Mouse (Mus musculus) stomach, postnatal 0 days (tissue): ENCODE measurements around the gene Opalin. TPM values are rescaled to one million over a fixed set of nuclear protein-coding genes. Genes with fewer than 3 reads are reported as not detected.
A peak's percentile ranks its signal among the peaks of the same experiment; 100 is the strongest.

Experiments
- ATAC-seq: fragments of 200-750 bp; cut with Nextera tagmentation; 2 replicates; pipeline ENCODE4 v1.8.0; 2017; ENCODE audit not compliant: low FRiP score, low TSS enrichment
- DNase-seq: peaks from one replicate; pipeline ENCODE4 v3.0.0-alpha.2; 2016; ENCODE audit warnings: low spot score
- H3K27ac ChIP-seq: fragments of 300-500 bp; sonication (generic); replicated peaks from 2 replicates; pipeline ENCODE4 v1.5.1; 2014; ENCODE audit warnings: mild to moderate bottlenecking, control low read depth
- H3K27me3 ChIP-seq: fragments of 300-500 bp; sonication (generic); 2 replicates; pipeline ENCODE4 v1.6.1; 2014; ENCODE audit warnings: low read length; ENCODE audit not compliant: control insufficient read depth, insufficient read depth
- H3K36me3 ChIP-seq: fragments of 300-500 bp; sonication (generic); 2 replicates; pipeline ENCODE4 v1.6.1; 2014; ENCODE audit warnings: low read length, mixed read lengths; ENCODE audit not compliant: control insufficient read depth, insufficient read depth
- H3K4me1 ChIP-seq: fragments of 300-500 bp; sonication (generic); replicated peaks from 2 replicates; pipeline ENCODE4 v1.6.1; 2014; ENCODE audit warnings: antibody characterized with exemption; ENCODE audit not compliant: control insufficient read depth, insufficient read depth
- H3K4me2 ChIP-seq: fragments of 300-500 bp; sonication (generic); replicated peaks from 2 replicates; pipeline ENCODE4 v1.6.1; 2014; ENCODE audit warnings: low read depth, mild to moderate bottlenecking, control low read depth, moderate library complexity
- H3K4me3 ChIP-seq: fragments of 300-500 bp; sonication (generic); 2 replicates; pipeline ENCODE4 v1.5.1; 2014; ENCODE audit warnings: low read depth, low read length, control low read depth
- H3K9ac ChIP-seq: fragments of 300-500 bp; sonication (generic); 2 replicates; pipeline ENCODE4 v1.6.1; 2014; ENCODE audit warnings: mild to moderate bottlenecking, low read length, control low read depth, mixed read lengths
- H3K9me3 ChIP-seq: fragments of 300-500 bp; sonication (generic); 2 replicates; pipeline ENCODE4 v1.6.1; 2016; ENCODE audit warnings: low read length; ENCODE audit not compliant: control insufficient read depth
- CTCF ChIP-seq: IDR thresholded peaks from 2 replicates; pipeline ENCODE4 v1.5.1; 2016; ENCODE audit warnings: antibody characterized with exemption, low read depth, mild to moderate bottlenecking, moderate library complexity
- EP300 ChIP-seq: optimal IDR thresholded peaks from 2 replicates; pipeline ENCODE3; 2016; ENCODE audit warnings: antibody characterized with exemption
- WGBS: fragments of 180-500 bp; shearing (Covaris S2); extraction: QIAGEN DNeasy Blood & Tissue Kit; methylation state at CpG from one replicate; pipeline ENCODE4 v1.1.7; 2014; 5-methylcytosine and 5-hydroxymethylcytosine counted together
- polyA plus RNA-seq: library from polyadenylated mRNA; unstranded; fragments of >200 nt; fragmentation: Nextera tagmentation; extraction: Ambion mirVana; gene quantifications from 2 replicates; pipeline ENCODE4 v1.2.1, GENCODE M21; 2015

Opalin gene
- polyA plus RNA-seq, 1 experiment from 2014 or later, result not detected

DNA sequence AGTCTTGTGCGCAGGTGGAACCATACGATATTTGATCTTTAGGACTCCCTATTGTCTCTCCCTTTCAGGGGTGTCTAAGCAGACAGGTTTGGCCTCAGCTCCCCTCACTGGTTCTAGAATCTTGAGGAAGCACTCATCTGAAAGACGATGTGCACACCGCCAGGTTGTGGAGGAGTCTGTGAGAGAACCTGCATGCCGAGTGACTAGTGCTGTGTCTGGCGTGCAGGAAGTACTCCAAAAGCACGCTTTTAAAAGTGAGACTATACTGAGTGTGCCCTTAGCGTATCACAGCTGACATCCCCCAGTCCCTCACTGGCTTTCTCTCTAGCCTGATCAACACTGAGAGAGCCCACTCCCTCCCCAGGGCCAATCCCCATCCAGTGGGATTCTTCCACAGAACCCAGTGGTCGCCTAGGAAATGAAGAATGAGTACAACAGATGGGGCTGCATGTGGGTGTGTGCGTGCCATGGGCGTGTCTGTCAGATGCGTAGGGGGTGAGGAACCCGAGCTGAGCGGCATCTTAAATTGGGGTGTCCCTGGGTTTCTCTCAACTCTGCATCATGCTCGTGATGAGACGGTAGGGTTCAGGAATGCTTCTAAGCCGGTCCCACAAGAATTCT, 37.1 kb upstream of the Opalin start:
- ATAC-seq (no peak), DNase-seq (no peak)
- H3K4me2 ChIP-seq, result no peak overlapping the region
- no peaks in the 10 kb centered on the region for H3K9me3 ChIP-seq
- no peak overlapping the region for H3K9ac ChIP-seq
- no peaks in the 10 kb centered on the region for H3K27me3 ChIP-seq
- H3K27ac ChIP-seq, result no peak overlapping the region
- WGBS, result 72% methylated on average over 17 of the region's 17 CpGs
- no peak overlapping the region for H3K4me3 ChIP-seq
- H3K36me3 ChIP-seq, result no peaks in the 10 kb centered on the region
- TF ChIP-seq CTCF (no peak), EP300 (no peak)
- H3K4me1 ChIP-seq, result no peaks in the 10 kb centered on the region

DNA sequence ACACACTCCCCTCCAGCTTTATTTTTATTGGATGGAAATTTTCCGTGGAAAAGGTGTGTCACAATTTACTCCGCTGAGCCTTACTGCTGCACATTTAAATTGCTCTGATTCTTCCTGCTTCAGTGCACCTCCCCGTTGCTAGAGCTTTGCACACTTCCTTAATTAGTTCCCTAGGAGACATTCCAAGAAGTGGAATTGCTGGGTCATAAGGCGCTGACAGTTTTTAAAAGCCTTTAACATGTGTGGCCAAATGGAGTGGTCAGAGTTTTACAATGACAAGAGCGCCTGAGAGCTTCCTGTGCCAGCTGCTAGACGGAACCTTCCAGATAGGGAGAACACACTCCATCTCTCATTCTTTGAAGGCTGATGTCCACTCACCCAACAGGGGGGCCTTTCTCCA, 35.7 kb upstream of the Opalin start:
- Histone ChIP-seq H3K4me1 (no peaks in the 10 kb centered on the region), H3K4me3 (no peak overlapping the region), H3K36me3 (no peaks in the 10 kb centered on the region), H3K9ac (no peak overlapping the region), H3K27me3 (no peaks in the 10 kb centered on the region), H3K27ac (no peak overlapping the region), H3K9me3 (no peaks in the 10 kb centered on the region), H3K4me2 (no peak overlapping the region)
- ATAC-seq, result no peak
- no peak for DNase-seq
- WGBS, result 32% methylated on average over 6 of the region's 6 CpGs
- TF ChIP-seq CTCF (no peak), EP300 (no peak)

DNA sequence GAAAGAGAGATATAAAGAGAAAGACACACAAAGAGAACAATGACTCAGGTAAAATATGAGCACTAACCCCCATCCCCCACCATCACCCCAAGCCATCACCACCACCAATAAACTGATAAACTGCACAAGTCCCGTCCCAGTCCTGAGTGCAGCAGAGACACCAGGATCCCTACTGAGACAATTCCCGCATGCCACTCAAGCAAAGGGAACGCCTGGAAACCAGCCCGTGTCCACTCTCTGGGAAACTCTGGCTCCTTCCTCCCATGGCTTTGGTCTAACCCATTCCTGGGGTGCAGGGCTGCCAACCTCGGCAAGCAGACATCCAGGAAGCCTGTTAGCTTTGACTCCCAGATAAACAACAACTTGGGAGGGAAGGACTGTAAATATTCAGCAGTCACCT, 33.1 kb upstream of the Opalin start:
- Histone ChIP-seq H3K4me2 (no peak overlapping the region), H3K36me3 (no peaks in the 10 kb centered on the region), H3K4me1 (no peaks in the 10 kb centered on the region), H3K9me3 (no peaks in the 10 kb centered on the region), H3K9ac (no peak overlapping the region), H3K27me3 (no peaks in the 10 kb centered on the region), H3K27ac (no peak overlapping the region), H3K4me3 (no peak overlapping the region)
- DNase-seq, result no peak
- TF ChIP-seq EP300 (no peak), CTCF (no peak)
- WGBS, result 51% methylated on average over 5 of the region's 5 CpGs
- ATAC-seq, result no peak

DNA sequence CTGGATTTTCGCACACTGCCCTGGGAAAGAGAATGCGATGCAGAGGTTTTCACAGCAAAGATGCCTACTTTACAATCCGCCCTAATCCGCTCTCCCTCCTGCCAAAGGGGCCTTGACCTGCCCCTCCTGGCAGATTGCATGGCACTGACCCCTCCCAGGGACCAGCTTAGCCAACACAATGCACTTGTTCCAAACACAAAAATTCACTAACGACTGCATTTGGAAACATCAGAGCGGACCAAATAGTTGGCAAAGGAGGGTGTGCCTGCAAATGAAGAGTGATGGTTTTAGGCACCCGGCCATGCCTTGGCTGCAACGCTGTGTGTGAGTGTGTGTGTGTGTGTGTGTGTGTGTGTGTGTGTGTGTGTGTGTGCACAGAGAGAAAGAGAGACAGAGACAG, 32.6 kb upstream of the Opalin start:
- Histone ChIP-seq H3K9me3 (no peaks in the 10 kb centered on the region), H3K27me3 (no peaks in the 10 kb centered on the region), H3K27ac (no peak overlapping the region), H3K4me1 (no peaks in the 10 kb centered on the region), H3K4me2 (no peak overlapping the region), H3K9ac (no peak overlapping the region), H3K36me3 (no peaks in the 10 kb centered on the region), H3K4me3 (no peak overlapping the region)
- ATAC-seq (no peak; the same call in 1 of the 2 replicates), DNase-seq (peak; percentile 27)
- 44% methylated on average over 8 of the region's 8 CpGs for WGBS
- TF ChIP-seq EP300, result no peak
- no peak for TF ChIP-seq CTCF

DNA sequence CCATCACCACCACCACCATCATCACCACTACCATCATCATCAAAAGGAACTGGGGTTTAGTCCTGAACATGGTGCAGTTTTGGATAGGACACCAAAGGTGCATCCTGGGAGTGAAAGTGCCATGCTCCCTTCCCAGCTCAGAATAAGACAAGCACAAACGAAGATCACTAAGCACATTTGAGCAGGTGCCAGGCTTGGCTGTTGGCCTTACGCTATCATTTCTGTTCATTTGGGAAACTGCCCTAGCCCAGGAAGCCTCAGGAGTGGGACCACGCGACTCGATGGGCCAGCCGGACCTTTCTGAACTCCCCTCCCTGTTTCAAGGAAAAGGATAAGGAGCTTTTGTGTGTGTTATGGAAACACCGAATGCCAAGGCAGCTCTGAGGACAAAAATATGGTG, 31.8 kb upstream of the Opalin start:
- Histone ChIP-seq H3K36me3 (no peaks in the 10 kb centered on the region), H3K4me1 (no peaks in the 10 kb centered on the region), H3K4me2 (no peak overlapping the region), H3K27me3 (no peaks in the 10 kb centered on the region), H3K4me3 (no peak overlapping the region), H3K9me3 (no peaks in the 10 kb centered on the region), H3K9ac (no peak overlapping the region), H3K27ac (no peak overlapping the region)
- no peak for ATAC-seq
- DNase-seq, result no peak
- no peak for TF ChIP-seq EP300
- no peak for TF ChIP-seq CTCF
- 78% methylated on average over 7 of the region's 7 CpGs for WGBS

DNA sequence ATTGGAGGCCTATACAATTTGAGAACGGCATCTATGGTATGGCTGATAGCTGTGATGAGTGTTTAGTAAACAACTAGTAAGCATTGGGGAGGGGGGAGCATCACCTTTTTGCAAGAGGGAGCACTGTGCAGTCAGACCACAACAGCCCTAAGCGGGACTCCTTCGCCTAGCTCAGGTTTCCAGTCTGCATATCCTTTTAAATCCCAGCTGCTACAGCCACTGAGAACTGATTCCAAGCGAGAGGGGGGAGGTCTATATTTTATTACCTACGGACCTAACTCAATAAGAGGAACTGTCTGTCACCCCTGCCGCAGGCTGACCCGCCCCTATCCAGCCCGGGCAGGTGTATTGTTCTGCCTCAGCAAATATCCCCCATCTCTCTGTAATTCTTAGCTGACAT, 30.6 kb upstream of the Opalin start:
- no peak for TF ChIP-seq EP300
- no peak for TF ChIP-seq CTCF
- Histone ChIP-seq H3K4me3 (no peak overlapping the region), H3K27ac (no peak overlapping the region), H3K36me3 (no peaks in the 10 kb centered on the region), H3K4me2 (no peak overlapping the region), H3K4me1 (no peaks in the 10 kb centered on the region), H3K27me3 (no peaks in the 10 kb centered on the region), H3K9ac (no peak overlapping the region), H3K9me3 (no peaks in the 10 kb centered on the region)
- ATAC-seq (no peak), DNase-seq (no peak)
- WGBS, result 40% methylated on average over 8 of the region's 8 CpGs
